Mouse (Mus musculus) CH12.LX (cell line): ENCODE results near the gene Tmem164. TPM values are rescaled to one million over a fixed set of nuclear protein-coding genes. Genes with fewer than 3 reads are reported as not detected.

ENCODE experiments used
- DNase-seq: peaks from one replicate; pipeline ENCODE4 v3.0.0-alpha.2; 2013; ENCODE audit errors: extremely low read depth
- H3K27ac ChIP-seq: 2 replicates; pipeline ENCODE4 v1.5.1; 2012; ENCODE audit warnings: low read depth, mild to moderate bottlenecking, control low read depth, moderate library complexity; ENCODE audit not compliant: insufficient read depth
- H3K27me3 ChIP-seq: replicated peaks from 2 replicates; pipeline ENCODE3; 2012; ENCODE audit warnings: inconsistent platforms
- H3K36me3 ChIP-seq, 2 experiments: replicated peaks in 1 of 2; 2 replicates each; pipeline versions ENCODE3 to v1.6.1; 2012; ENCODE audit warnings: inconsistent platforms in 1 of 2, low read length in 1 of 2, mild to moderate bottlenecking in 1 of 2, mixed read lengths in 1 of 2, moderate library complexity in 1 of 2; ENCODE audit not compliant: control insufficient read depth in 1 of 2, insufficient read depth in 1 of 2
- H3K4me1 ChIP-seq, 2 experiments: 2 replicates each; pipeline ENCODE4 v1.6.1; 2012; ENCODE audit warnings: inconsistent platforms in 1 of 2, moderate library complexity in 1 of 2; ENCODE audit not compliant: insufficient read depth in 2 of 2, control insufficient read depth in 1 of 2
- H3K4me2 ChIP-seq: 2 replicates; pipeline ENCODE4 v1.6.1; 2012; ENCODE audit warnings: low read depth, mild to moderate bottlenecking, control low read depth; ENCODE audit not compliant: poor library complexity, insufficient read depth, severe bottlenecking
- H3K4me3 ChIP-seq, 3 experiments: fragments of 150-350 bp in 1 of 3; sonication (generic) in 1 of 3; replicated peaks in 1 of 3; 2 replicates each; pipeline versions ENCODE3 to v1.5.1; 2011 to 2012; ENCODE audit warnings: low read depth in 2 of 3, low read length in 2 of 3, mild to moderate bottlenecking in 2 of 3, moderate library complexity in 2 of 3, control low read depth in 1 of 3, improper control_type of control experiment in 1 of 3, inconsistent platforms in 1 of 3, mixed read lengths in 1 of 3; ENCODE audit not compliant: poor library complexity in 1 of 3
- H3K79me2 ChIP-seq: replicated peaks from 2 replicates; pipeline ENCODE4 v1.6.1; 2012; ENCODE audit warnings: mild to moderate bottlenecking, moderate library complexity; ENCODE audit not compliant: control insufficient read depth, poor library complexity, insufficient read depth, severe bottlenecking; ENCODE audit errors: extremely low read depth
- H3K9ac ChIP-seq: 2 replicates; pipeline ENCODE4 v1.6.1; 2012; ENCODE audit warnings: low read depth, mild to moderate bottlenecking, control low read depth, moderate library complexity; ENCODE audit not compliant: insufficient read depth
- H3K9me3 ChIP-seq: replicated peaks from 2 replicates; pipeline ENCODE3; 2012; ENCODE audit warnings: low read length, inconsistent platforms, mixed read lengths
- CTCF ChIP-seq, 2 experiments: IDR thresholded peaks in 1 of 2; conservative IDR thresholded peaks in 1 of 2; 2 replicates each; pipeline ENCODE4 v1.5.1; 2011 to 2012; ENCODE audit warnings: low read depth in 2 of 2, low read length in 2 of 2, improper control_type of control experiment in 1 of 2, inconsistent platforms in 1 of 2, mild to moderate bottlenecking in 1 of 2, moderate library complexity in 1 of 2
- ELF1 ChIP-seq: IDR thresholded peaks from 2 replicates; pipeline ENCODE4 v1.6.1; 2014; ENCODE audit warnings: low read depth, mild to moderate bottlenecking, inconsistent platforms, low read length, improper control_type of control experiment
- HCFC1 ChIP-seq: IDR thresholded peaks from 2 replicates; pipeline ENCODE4 v1.6.1; 2012; ENCODE audit warnings: low read depth, mild to moderate bottlenecking, inconsistent platforms, low read length, improper control_type of control experiment
- MAZ ChIP-seq: IDR thresholded peaks from 2 replicates; pipeline ENCODE4 v1.6.1; 2012; ENCODE audit warnings: low read depth, mild to moderate bottlenecking, inconsistent platforms, low read length, improper control_type of control experiment, moderate library complexity
- SMC3 ChIP-seq: IDR thresholded peaks from 2 replicates; pipeline ENCODE4 v1.6.1; 2011; ENCODE audit warnings: low read depth, low read length, improper control_type of control experiment
- USF1 ChIP-seq: IDR thresholded peaks from 2 replicates; pipeline ENCODE4 v1.6.1; 2014; ENCODE audit warnings: low read depth, mild to moderate bottlenecking, inconsistent platforms, low read length, improper control_type of control experiment
- USF2 ChIP-seq: conservative IDR thresholded peaks from 2 replicates; pipeline ENCODE4 v1.6.1; 2011; ENCODE audit warnings: low read depth, low read length, improper control_type of control experiment
- ZMIZ1 ChIP-seq: IDR thresholded peaks from 2 replicates; pipeline ENCODE4 v1.6.1; 2012; ENCODE audit warnings: low read depth, mild to moderate bottlenecking, inconsistent platforms, low read length, improper control_type of control experiment
- ZNF384 ChIP-seq: IDR thresholded peaks from 2 replicates; pipeline ENCODE4 v1.6.1; 2012; ENCODE audit warnings: low read depth, low read length, improper control_type of control experiment, inconsistent platforms
- dilution Hi-C: fragments of 300-500 bp; cut with MboI; formaldehyde crosslinking; loops from 2 replicates; pipeline ENCODE4 v1.14.3; 2020; ENCODE audit warnings: low sequenced_read_pairs; ENCODE audit not compliant: extremely low pct_unique_long_range_greater_than_20kb, extremely low pct_ligation_motif_present
- in situ Hi-C: fragments of 300-500 bp; cut with MboI; formaldehyde crosslinking; loops from 3 replicates; pipeline ENCODE4 v1.14.3; 2019; ENCODE audit warnings: low sequenced_read_pairs, low pct_ligation_motif_present, low pct_unique_long_range_greater_than_20kb, mixed read lengths
- polyA plus RNA-seq: library from polyadenylated mRNA; unstranded; fragments of >175 nt; gene quantifications from 2 replicates; pipeline ENCODE4 v1.2.1, GENCODE M21; 2012; ENCODE audit warnings: low read depth; ENCODE audit not compliant: insufficient read length
- total RNA-seq, 2 experiments: library from RNA; depleted of rRNA; stranded (reverse); fragments of 300-350 nt in 1 of 2; fragments of >200 nt in 1 of 2; gene quantifications; 2 replicates each; pipeline ENCODE4 v1.2.3; 2012 to 2014

Tmem164 gene
- total and polyA plus RNA-seq, 3 experiments = 19.2 to 22.7 (median 21.5) TPM

- dilution Hi-C loops (no loop called here), in situ Hi-C loops (no loop called here)
- Histone ChIP-seq H3K4me3 (no peak overlapping the region), H3K36me3 (no peaks in the 10 kb centered on the region), H3K9me3 (no peaks in the 10 kb centered on the region), H3K27ac (no peak overlapping the region), H3K4me2 (no peak overlapping the region), H3K4me1 (peaks cover 0 to 5% of the 10 kb centered on the region in 2 experiments; a peak in 1 of 4 replicates), H3K27me3 (no peaks in the 10 kb centered on the region), H3K9ac (no peak overlapping the region), H3K79me2 (no peaks in the 10 kb centered on the region)
- DNase-seq = no peak
- no peak for TF ChIP-seq USF2
- TF ChIP-seq ZMIZ1 = no peak
- no peak for TF ChIP-seq USF1
- no peak for TF ChIP-seq ZNF384
- TF ChIP-seq SMC3 = no peak
- TF ChIP-seq ELF1 = no peak
- TF ChIP-seq CTCF (conservative IDR thresholded peaks at IDR 0.05 in 1 of 2, IDR thresholded peaks at IDR 0.05 in 1 of 2; ENCODE audit: low read depth in 2 of 2, low read length in 2 of 2) = no peak
- no peak for TF ChIP-seq MAZ
- TF ChIP-seq HCFC1 = no peak
These were observed 204.8 kb downstream of the Tmem164 start for GRCm38 (mm10) chrX:142885962-142886361.
